Mouse (Mus musculus) MEL (cell line): Measurements from ENCODE around the gene Acap1. TPM values are rescaled to one million over a fixed set of nuclear protein-coding genes. Genes with fewer than 3 reads are reported as not detected.

ENCODE experiments used
- DNase-seq: peaks from one replicate; pipeline ENCODE4 v3.0.0; 2011; ENCODE audit warnings: low read depth, low spot score
- H3K27ac ChIP-seq: 2 replicates; pipeline ENCODE4 v1.5.1; 2012; ENCODE audit warnings: low read depth, mild to moderate bottlenecking, control low read depth, low read length, moderate library complexity; ENCODE audit not compliant: control insufficient read depth
- H3K27me3 ChIP-seq, 2 experiments: fragments of 150-350 bp in 1 of 2; sonication (generic) in 1 of 2; 2 replicates each; pipeline ENCODE4 v1.6.1; 2012; ENCODE audit warnings: low read length in 2 of 2, mild to moderate bottlenecking in 2 of 2, improper control_type of control experiment in 1 of 2, moderate library complexity in 1 of 2; ENCODE audit not compliant: insufficient read depth in 2 of 2, control insufficient read depth in 1 of 2
- H3K36me3 ChIP-seq, 2 experiments: 2 replicates each; pipeline ENCODE4 v1.6.1; 2012 to 2014; ENCODE audit warnings: low read length in 2 of 2, improper control_type of control experiment in 1 of 2, inconsistent platforms in 1 of 2, mild to moderate bottlenecking in 1 of 2; ENCODE audit not compliant: insufficient read depth in 2 of 2, control insufficient read depth in 1 of 2
- H3K4me1 ChIP-seq, 2 experiments: fragments of 150-350 bp in 1 of 2; sonication (generic) in 1 of 2; 2 replicates each; pipeline ENCODE4 v1.6.1; 2012; ENCODE audit warnings: low read length in 2 of 2, improper control_type of control experiment in 1 of 2, mild to moderate bottlenecking in 1 of 2; ENCODE audit not compliant: insufficient read depth in 2 of 2, control insufficient read depth in 1 of 2
- H3K4me3 ChIP-seq, 2 experiments: fragments of 150-350 bp in 1 of 2; sonication (generic) in 1 of 2; 2 replicates each; pipeline ENCODE4 v1.5.1; 2012; ENCODE audit warnings: low read depth in 2 of 2, low read length in 2 of 2, mild to moderate bottlenecking in 2 of 2, moderate library complexity in 2 of 2, control low read depth in 1 of 2, improper control_type of control experiment in 1 of 2; ENCODE audit not compliant: control insufficient read depth in 1 of 2, insufficient read depth in 1 of 2
- H3K79me2 ChIP-seq: 2 replicates; pipeline ENCODE4 v1.6.1; 2012; ENCODE audit warnings: mild to moderate bottlenecking, low read length, moderate library complexity; ENCODE audit not compliant: control insufficient read depth, poor library complexity, insufficient read depth
- H3K9ac ChIP-seq: 2 replicates; pipeline ENCODE4 v1.6.1; 2012; ENCODE audit warnings: low read depth, mild to moderate bottlenecking, control low read depth, low read length, moderate library complexity; ENCODE audit not compliant: control insufficient read depth, poor library complexity, severe bottlenecking
- H3K9me3 ChIP-seq: fragments of 150-350 bp; sonication (generic); replicated peaks from 2 replicates; pipeline ENCODE4 v1.6.1; 2012; ENCODE audit warnings: mild to moderate bottlenecking, low read length, improper control_type of control experiment, moderate library complexity; ENCODE audit not compliant: insufficient read depth
- BHLHE40 ChIP-seq: IDR thresholded peaks from 2 replicates; pipeline ENCODE4 v1.6.1; 2012; ENCODE audit warnings: low read depth, mild to moderate bottlenecking, inconsistent platforms, low read length, improper control_type of control experiment, borderline replicate concordance
- CHD1 ChIP-seq: IDR thresholded peaks from 2 replicates; pipeline ENCODE4 v1.6.1; 2012; ENCODE audit warnings: low read depth, mild to moderate bottlenecking, inconsistent platforms, low read length, improper control_type of control experiment
- CHD2 ChIP-seq: IDR thresholded peaks from 2 replicates; pipeline ENCODE4 v1.6.1; 2011; ENCODE audit warnings: low read length, improper control_type of control experiment
- CTCF ChIP-seq, 3 experiments: IDR thresholded peaks in 2 of 3; conservative IDR thresholded peaks in 1 of 3; 2 replicates each; pipeline ENCODE4 v1.5.1; 2011 to 2012; ENCODE audit warnings: low read length in 3 of 3, low read depth in 2 of 3, mild to moderate bottlenecking in 2 of 3, improper control_type of control experiment in 1 of 3, inconsistent platforms in 1 of 3, mixed read lengths in 1 of 3, moderate library complexity in 1 of 3; ENCODE audit not compliant: control insufficient read depth in 1 of 3, insufficient read depth in 1 of 3, poor library complexity in 1 of 3, severe bottlenecking in 1 of 3
- E2F4 ChIP-seq: IDR thresholded peaks from 2 replicates; pipeline ENCODE4 v1.6.1; 2011; ENCODE audit warnings: low read depth, low read length, improper control_type of control experiment, borderline replicate concordance
- ELF1 ChIP-seq: IDR thresholded peaks from 2 replicates; pipeline ENCODE4 v1.6.1; 2014; ENCODE audit warnings: low read depth, mild to moderate bottlenecking, inconsistent platforms, low read length, improper control_type of control experiment, moderate library complexity
- EP300 ChIP-seq, 2 experiments: IDR thresholded peaks; 2 replicates each; pipeline ENCODE4 v1.6.1; 2011; ENCODE audit warnings: improper control_type of control experiment in 2 of 2, low read length in 2 of 2, low read depth in 1 of 2, mild to moderate bottlenecking in 1 of 2
- ETS1 ChIP-seq: IDR thresholded peaks from 2 replicates; pipeline ENCODE4 v1.6.1; 2012; ENCODE audit warnings: low read depth, mild to moderate bottlenecking, inconsistent platforms, low read length, improper control_type of control experiment, moderate library complexity
- GABPA ChIP-seq: IDR thresholded peaks from 2 replicates; pipeline ENCODE4 v1.6.1; 2012; ENCODE audit warnings: low read depth, mild to moderate bottlenecking, inconsistent platforms, low read length, improper control_type of control experiment, moderate library complexity
- GATA1 ChIP-seq: IDR thresholded peaks from 2 replicates; pipeline ENCODE4 v1.6.1; 2011; ENCODE audit warnings: low read depth, low read length, improper control_type of control experiment
- JUND ChIP-seq: IDR thresholded peaks from 2 replicates; pipeline ENCODE4 v1.6.1; 2011; ENCODE audit warnings: low read depth, mild to moderate bottlenecking, improper control_type of control experiment, low read length
- MAFK ChIP-seq: IDR thresholded peaks from 2 replicates; pipeline ENCODE4 v1.6.1; 2011; ENCODE audit warnings: low read depth, mild to moderate bottlenecking, low read length, improper control_type of control experiment, borderline replicate concordance
- MAX ChIP-seq: IDR thresholded peaks from 2 replicates; pipeline ENCODE4 v1.6.1; 2011; ENCODE audit warnings: low read length, improper control_type of control experiment
- MAZ ChIP-seq: IDR thresholded peaks from 2 replicates; pipeline ENCODE4 v1.6.1; 2012; ENCODE audit warnings: low read depth, mild to moderate bottlenecking, inconsistent platforms, low read length, improper control_type of control experiment
- MEF2A ChIP-seq: IDR thresholded peaks from 2 replicates; pipeline ENCODE4 v1.6.1; 2014; ENCODE audit warnings: low read depth, mild to moderate bottlenecking, inconsistent platforms, low read length, improper control_type of control experiment; ENCODE audit not compliant: poor library complexity, insufficient replicate concordance, severe bottlenecking; ENCODE audit errors: extremely low read depth
- MXI1 ChIP-seq: IDR thresholded peaks from 2 replicates; pipeline ENCODE4 v1.6.1; 2011; ENCODE audit warnings: mild to moderate bottlenecking, low read depth, low read length, improper control_type of control experiment
- MYB ChIP-seq: IDR thresholded peaks from 2 replicates; pipeline ENCODE4 v1.6.1; 2011; ENCODE audit warnings: mild to moderate bottlenecking, low read depth, low read length, improper control_type of control experiment
- MYC ChIP-seq: IDR thresholded peaks from 2 replicates; pipeline ENCODE4 v1.6.1; 2011; ENCODE audit warnings: low read depth, mild to moderate bottlenecking, low read length, improper control_type of control experiment, moderate library complexity
- NELFE ChIP-seq: IDR thresholded peaks from 2 replicates; pipeline ENCODE4 v1.6.1; 2011; ENCODE audit warnings: low read depth, low read length, improper control_type of control experiment
- NRF1 ChIP-seq: IDR thresholded peaks from 2 replicates; pipeline ENCODE4 v1.6.1; 2014; ENCODE audit warnings: low read depth, mild to moderate bottlenecking, inconsistent platforms, low read length, improper control_type of control experiment, moderate library complexity; ENCODE audit not compliant: poor library complexity, insufficient read depth, severe bottlenecking
- POLR2A ChIP-seq, 2 experiments: IDR thresholded peaks; 2 replicates each; pipeline ENCODE4 v1.6.1; 2011 to 2012; ENCODE audit warnings: low read length in 2 of 2, mild to moderate bottlenecking in 2 of 2, control low read depth in 1 of 2, improper control_type of control experiment in 1 of 2, low read depth in 1 of 2, moderate library complexity in 1 of 2; ENCODE audit not compliant: control insufficient read depth in 1 of 2, insufficient read depth in 1 of 2, poor library complexity in 1 of 2
- POLR2AphosphoS2 ChIP-seq: IDR thresholded peaks from 2 replicates; pipeline ENCODE4 v1.6.1; 2011; ENCODE audit warnings: low read length, improper control_type of control experiment
- POLR2AphosphoS5 ChIP-seq: IDR thresholded peaks from 2 replicates; pipeline ENCODE4 v1.6.1; 2012; ENCODE audit warnings: low read depth, borderline replicate concordance, mild to moderate bottlenecking, inconsistent platforms, low read length, moderate library complexity, mixed read lengths
- RAD21 ChIP-seq: IDR thresholded peaks from 2 replicates; pipeline ENCODE4 v1.6.1; 2011; ENCODE audit warnings: mild to moderate bottlenecking, low read depth, low read length, improper control_type of control experiment
- RCOR1 ChIP-seq: IDR thresholded peaks from 2 replicates; pipeline ENCODE4 v1.6.1; 2012; ENCODE audit warnings: low read depth, mild to moderate bottlenecking, inconsistent platforms, low read length, improper control_type of control experiment
- SIN3A ChIP-seq: IDR thresholded peaks from 2 replicates; pipeline ENCODE4 v1.6.1; 2012; ENCODE audit warnings: low read length, improper control_type of control experiment, inconsistent platforms
- SMC3 ChIP-seq: IDR thresholded peaks from 2 replicates; pipeline ENCODE4 v1.6.1; 2011; ENCODE audit warnings: low read depth, low read length, improper control_type of control experiment
- TAL1 ChIP-seq: IDR thresholded peaks from 2 replicates; pipeline ENCODE4 v1.6.1; 2012; ENCODE audit warnings: mild to moderate bottlenecking, inconsistent platforms, low read length, moderate library complexity, mixed read lengths
- TBP ChIP-seq: IDR thresholded peaks from 2 replicates; pipeline ENCODE4 v1.8.0; 2011; ENCODE audit warnings: low read depth, low read length, improper control_type of control experiment
- TCF12 ChIP-seq: IDR thresholded peaks from 2 replicates; pipeline ENCODE4 v1.6.1; 2014; ENCODE audit warnings: low read depth, mild to moderate bottlenecking, inconsistent platforms, low read length, improper control_type of control experiment, moderate library complexity
- UBTF ChIP-seq: IDR thresholded peaks from 2 replicates; pipeline ENCODE4 v1.6.1; 2012; ENCODE audit warnings: low read depth, mild to moderate bottlenecking, inconsistent platforms, low read length, improper control_type of control experiment, moderate library complexity, borderline replicate concordance; ENCODE audit not compliant: insufficient read depth
- USF1 ChIP-seq: IDR thresholded peaks from 2 replicates; pipeline ENCODE4 v1.6.1; 2014; ENCODE audit warnings: low read depth, mild to moderate bottlenecking, inconsistent platforms, low read length, improper control_type of control experiment, moderate library complexity
- USF2 ChIP-seq, 2 experiments: IDR thresholded peaks; 2 replicates each; pipeline ENCODE4 v1.6.1; 2011 to 2012; ENCODE audit warnings: improper control_type of control experiment in 2 of 2, low read length in 2 of 2, borderline replicate concordance in 1 of 2, inconsistent platforms in 1 of 2, low read depth in 1 of 2, mild to moderate bottlenecking in 1 of 2; ENCODE audit not compliant: insufficient read depth in 1 of 2
- ZC3H11A ChIP-seq: IDR thresholded peaks from 2 replicates; pipeline ENCODE4 v1.6.1; 2012; ENCODE audit warnings: low read depth, mild to moderate bottlenecking, inconsistent platforms, low read length, improper control_type of control experiment
- ZKSCAN1 ChIP-seq: IDR thresholded peaks from 2 replicates; pipeline ENCODE4 v1.6.1; 2012; ENCODE audit warnings: low read depth, mild to moderate bottlenecking, inconsistent platforms, low read length, improper control_type of control experiment, moderate library complexity
- ZMIZ1 ChIP-seq: IDR thresholded peaks from 2 replicates; pipeline ENCODE4 v1.6.1; 2012; ENCODE audit warnings: low read depth, mild to moderate bottlenecking, inconsistent platforms, low read length, improper control_type of control experiment, moderate library complexity
- ZNF384 ChIP-seq: IDR thresholded peaks from 2 replicates; pipeline ENCODE4 v1.6.1; 2012; ENCODE audit warnings: low read depth, mild to moderate bottlenecking, inconsistent platforms, low read length, improper control_type of control experiment
- polyA plus RNA-seq, 2 experiments: library from polyadenylated mRNA; stranded (reverse) in 1 of 2; unstranded in 1 of 2; fragments of >175 nt in 1 of 2; fragments of >200 nt in 1 of 2; gene quantifications; 2 replicates each; pipeline versions ENCODE4 v1.2.1 to v1.2.4; 2012; ENCODE audit warnings: low replicate concordance in 2 of 2, low read depth in 1 of 2; ENCODE audit not compliant: insufficient read length in 2 of 2, insufficient read depth in 1 of 2, missing spikeins in 1 of 2
- total RNA-seq: library from RNA; depleted of rRNA; stranded (reverse); fragments of 300-350 nt; gene quantifications from 2 replicates; pipeline ENCODE4 v1.2.3, GENCODE M21; 2012; rRNA removed

Gene Acap1
- total RNA-seq (20.7 and 33.4 TPM in 2 replicates), polyA plus RNA-seq (10 to 100 TPM in 1 of 2 experiments, not detected in 1; 42.2 TPM)

DNA sequence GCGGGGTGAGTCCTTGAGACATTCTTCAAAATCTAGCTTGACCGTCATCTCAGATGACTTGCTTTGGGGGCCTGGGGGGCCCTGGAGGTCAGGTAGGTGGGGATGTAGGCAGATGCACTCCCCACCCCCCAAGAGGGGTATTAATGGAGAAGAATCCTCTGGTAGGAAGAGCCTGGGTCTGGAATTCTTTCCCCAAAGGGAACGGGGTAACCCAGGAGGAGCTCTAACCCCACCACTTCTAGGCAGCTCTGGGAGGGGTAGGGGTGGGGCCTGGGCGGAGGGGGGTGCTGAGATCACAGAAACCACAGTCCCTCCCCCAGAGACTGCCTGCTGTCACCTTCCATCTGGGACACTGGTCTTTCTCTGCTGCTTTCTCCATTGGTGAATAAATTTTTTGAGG is at the start of gene Acap1:
TSS of gene Acap1 (minus strand) at position 249 of the 400 bp plus-strand sequence.
- Histone ChIP-seq H3K27ac (peak within 1 kb of the TSS; percentile 71), H3K27me3 (no peaks in the 10 kb centered on the region), H3K4me1 (peaks cover 13 to 26% of the 10 kb centered on the region in 2 experiments), H3K4me3 (peak within 1 kb of the TSS; percentile 47 to 72), H3K36me3 (peaks cover 0 to 15% of the 10 kb centered on the region in 2 experiments; a peak in 2 of 4 replicates), H3K9me3 (no peaks in the 10 kb centered on the region), H3K9ac (peak within 1 kb of the TSS; percentile 68), H3K79me2 (no peaks in the 10 kb centered on the region; the same call in none of the 2 replicates)
- peak; percentile 78 for DNase-seq
- TF ChIP-seq GATA1 (no peak), TAL1 (no peak), MYC (no peak), GABPA (no peak), ETS1 (0 out of 2 replicates have a peak, but pooled peaks have one; percentile 30), MAZ (peak; percentile 77; the same call in 1 of the 2 replicates), ZNF384 (no peak), MXI1 (0 out of 2 replicates have a peak, but pooled peaks have one; percentile 31), TBP (no peak), SIN3A (no peak; the same call in 1 of the 2 replicates), MAX (no peak), RCOR1 (no peak; the same call in 1 of the 2 replicates), MAFK (no peak), MEF2A (no peak), CTCF (IDR thresholded peaks at IDR 0.05 in 2 of 3, conservative IDR thresholded peaks at IDR 0.05 in 1 of 3; ENCODE audit: control insufficient read depth in 1 of 3, insufficient read depth in 1 of 3, low read depth in 2 of 3, low read length in 3 of 3, poor library complexity in 1 of 3, severe bottlenecking in 1 of 3) (no peak), ZMIZ1 (no peak), NRF1 (no peak), UBTF (no peak), CHD1 (no peak), BHLHE40 (no peak), ZC3H11A (no peak), USF1 (no peak), JUND (no peak), ELF1 (0 out of 2 replicates have a peak, but pooled peaks have one; percentile 7), E2F4 (no peak), POLR2AphosphoS5 (no peak), USF2 (IDR thresholded peaks at IDR 0.05; ENCODE audit: borderline replicate concordance in 1 of 2, insufficient read depth in 1 of 2, low read depth in 1 of 2, low read length in 2 of 2) (no peak), POLR2A (IDR thresholded peaks at IDR 0.05; ENCODE audit: control insufficient read depth in 1 of 2, insufficient read depth in 1 of 2, low read depth in 1 of 2, low read length in 2 of 2, poor library complexity in 1 of 2) (peak in 1 of 2 experiments; percentile 60; a peak in 2 of 4 replicates), ZKSCAN1 (no peak), SMC3 (no peak), NELFE (peak; percentile 59), TCF12 (no peak), POLR2AphosphoS2 (no peak), RAD21 (no peak), MYB (no peak), EP300 (IDR thresholded peaks at IDR 0.05; ENCODE audit: low read depth in 1 of 2, low read length in 2 of 2) (no peak), CHD2 (no peak)
